Mouse (Mus musculus) ES-Bruce4 (cell line): ENCODE data around the gene AU021092. TPM values are rescaled to one million over a fixed set of nuclear protein-coding genes. Genes with fewer than 3 reads are reported as not detected.

ENCODE experiments used
- H3K27ac ChIP-seq: 2 replicates; pipeline ENCODE4 v1.5.1; 2012; ENCODE audit warnings: low read length, inconsistent platforms; ENCODE audit not compliant: insufficient read depth
- H3K27me3 ChIP-seq: 2 replicates; pipeline ENCODE4 v1.6.1; 2012; ENCODE audit warnings: mild to moderate bottlenecking, low read length, inconsistent platforms; ENCODE audit not compliant: control insufficient read depth, poor library complexity, insufficient read depth, severe bottlenecking
- H3K36me3 ChIP-seq: 2 replicates; pipeline ENCODE4 v1.6.1; 2012; ENCODE audit warnings: inconsistent platforms, mild to moderate bottlenecking, low read length, moderate library complexity; ENCODE audit not compliant: control insufficient read depth, poor library complexity, insufficient read depth, severe bottlenecking
- H3K4me1 ChIP-seq: one replicate; pipeline ENCODE4 v1.8.1; 2011; ENCODE audit warnings: low read length; ENCODE audit not compliant: control insufficient read depth, insufficient read depth
- H3K4me3 ChIP-seq: 2 replicates; pipeline ENCODE4 v1.5.1; 2011; ENCODE audit warnings: low read depth, mild to moderate bottlenecking, low read length
- H3K9ac ChIP-seq: 2 replicates; pipeline ENCODE4 v1.6.1; 2012; ENCODE audit warnings: low read depth, mild to moderate bottlenecking, inconsistent platforms; ENCODE audit not compliant: poor library complexity, severe bottlenecking
- H3K9me3 ChIP-seq: replicated peaks from 2 replicates; pipeline ENCODE4 v1.6.1; 2012; ENCODE audit warnings: mild to moderate bottlenecking, low read length, inconsistent platforms; ENCODE audit not compliant: control insufficient read depth, poor library complexity, insufficient read depth, severe bottlenecking
- CTCF ChIP-seq: IDR thresholded peaks from one replicate; pipeline ENCODE4 v1.8.1; 2011; ENCODE audit warnings: low read depth, low read length
- EP300 ChIP-seq: IDR thresholded peaks from 2 replicates; pipeline ENCODE4 v1.6.1; 2011; ENCODE audit warnings: low read depth, low read length; ENCODE audit not compliant: insufficient read depth
- POLR2A ChIP-seq: IDR thresholded peaks from one replicate; pipeline ENCODE4 v1.8.1; 2011; ENCODE audit warnings: low read length; ENCODE audit not compliant: insufficient read depth
- polyA plus RNA-seq: library from polyadenylated mRNA; stranded (reverse); fragments of >200 nt; gene quantifications from 2 replicates; pipeline ENCODE4 v1.2.4, GENCODE M21; 2011; ENCODE audit warnings: low read depth; ENCODE audit not compliant: missing spikeins, insufficient read depth, insufficient read length

The AU021092 gene
- polyA plus RNA-seq, 1 experiment: not detected

DNA sequence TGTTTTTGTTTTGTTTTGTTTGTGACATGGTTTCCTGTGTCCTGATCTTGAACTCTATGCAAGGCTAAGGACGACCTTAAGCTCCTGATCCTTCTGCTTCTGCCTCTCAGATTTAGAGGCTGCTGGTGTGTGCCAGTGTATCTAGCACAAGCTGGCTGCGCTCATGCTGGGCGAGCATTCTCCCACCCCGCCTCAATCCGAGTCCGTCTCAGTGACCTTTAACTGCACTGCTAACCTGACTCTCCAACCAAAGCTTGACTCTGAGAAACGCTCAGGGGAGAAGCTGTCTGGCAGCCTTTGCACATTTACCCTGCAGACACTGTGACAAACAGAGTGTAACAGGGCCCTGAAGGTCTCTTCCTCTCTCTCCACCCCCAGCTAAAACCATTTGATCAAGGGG lies 36.4 kb downstream of the AU021092 start:
- Histone ChIP-seq H3K27me3 (no peaks in the 10 kb centered on the region), H3K27ac (no peak overlapping the region), H3K4me1 (no peaks in the 10 kb centered on the region), H3K9ac (no peak overlapping the region), H3K4me3 (no peak overlapping the region), H3K36me3 (no peaks in the 10 kb centered on the region), H3K9me3 (no peaks in the 10 kb centered on the region)
- TF ChIP-seq CTCF (no peak), POLR2A (no peak), EP300 (no peak)

DNA sequence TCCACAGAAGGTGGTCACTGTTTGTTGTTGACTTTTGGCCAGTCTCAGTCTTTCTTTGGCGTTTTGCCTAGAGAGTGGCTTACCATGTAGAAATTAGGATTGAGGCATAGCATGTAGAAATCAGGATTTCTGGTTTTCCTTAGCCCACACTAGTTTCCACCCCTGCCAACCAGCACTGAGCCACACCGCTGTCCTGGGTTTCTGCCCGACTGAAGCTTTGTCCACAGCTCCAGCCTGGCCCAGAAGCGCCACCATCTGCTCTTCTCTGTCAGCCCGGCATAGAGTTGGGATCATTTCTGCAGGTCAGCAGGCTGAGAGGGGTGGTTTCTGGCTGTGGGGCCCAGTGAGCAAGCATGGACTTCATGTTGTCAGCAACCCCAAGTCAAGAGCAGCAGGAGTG lies 37.1 kb downstream of the AU021092 start:
- no peak overlapping the region for H3K27ac ChIP-seq
- no peak overlapping the region for H3K4me3 ChIP-seq
- H3K36me3 ChIP-seq: no peaks in the 10 kb centered on the region
- H3K27me3 ChIP-seq: no peaks in the 10 kb centered on the region
- no peaks in the 10 kb centered on the region for H3K9me3 ChIP-seq
- H3K9ac ChIP-seq: no peak overlapping the region
- TF ChIP-seq CTCF (no peak), EP300 (no peak), POLR2A (no peak)
- H3K4me1 ChIP-seq: no peaks in the 10 kb centered on the region

DNA sequence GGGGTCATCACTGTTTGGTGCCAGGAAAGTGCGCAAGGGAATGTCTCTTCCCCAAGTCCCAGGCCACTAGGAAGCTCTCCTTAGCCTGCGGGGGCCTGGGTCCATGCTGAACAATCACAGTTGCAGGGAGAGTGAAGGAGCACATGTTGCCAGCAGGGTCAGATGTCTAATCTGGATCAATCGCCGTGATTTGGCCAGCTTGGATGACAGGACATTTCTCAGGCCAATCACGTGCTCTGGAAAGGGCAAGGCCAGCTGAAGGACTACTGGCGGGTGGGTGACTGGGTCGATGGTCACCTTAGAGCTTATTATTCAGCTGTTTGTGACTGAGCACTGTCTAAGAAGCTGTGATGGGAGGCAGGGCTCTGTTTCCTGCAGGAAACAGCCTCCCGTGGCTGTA lies 38.0 kb downstream of the AU021092 start:
- no peak overlapping the region for H3K27ac ChIP-seq
- no peak for TF ChIP-seq POLR2A
- no peak for TF ChIP-seq CTCF
- TF ChIP-seq EP300: no peak
- no peak overlapping the region for H3K9ac ChIP-seq
- no peaks in the 10 kb centered on the region for H3K4me1 ChIP-seq
- H3K9me3 ChIP-seq: no peaks in the 10 kb centered on the region
- H3K27me3 ChIP-seq: no peaks in the 10 kb centered on the region
- H3K4me3 ChIP-seq: no peak overlapping the region
- no peaks in the 10 kb centered on the region for H3K36me3 ChIP-seq

DNA sequence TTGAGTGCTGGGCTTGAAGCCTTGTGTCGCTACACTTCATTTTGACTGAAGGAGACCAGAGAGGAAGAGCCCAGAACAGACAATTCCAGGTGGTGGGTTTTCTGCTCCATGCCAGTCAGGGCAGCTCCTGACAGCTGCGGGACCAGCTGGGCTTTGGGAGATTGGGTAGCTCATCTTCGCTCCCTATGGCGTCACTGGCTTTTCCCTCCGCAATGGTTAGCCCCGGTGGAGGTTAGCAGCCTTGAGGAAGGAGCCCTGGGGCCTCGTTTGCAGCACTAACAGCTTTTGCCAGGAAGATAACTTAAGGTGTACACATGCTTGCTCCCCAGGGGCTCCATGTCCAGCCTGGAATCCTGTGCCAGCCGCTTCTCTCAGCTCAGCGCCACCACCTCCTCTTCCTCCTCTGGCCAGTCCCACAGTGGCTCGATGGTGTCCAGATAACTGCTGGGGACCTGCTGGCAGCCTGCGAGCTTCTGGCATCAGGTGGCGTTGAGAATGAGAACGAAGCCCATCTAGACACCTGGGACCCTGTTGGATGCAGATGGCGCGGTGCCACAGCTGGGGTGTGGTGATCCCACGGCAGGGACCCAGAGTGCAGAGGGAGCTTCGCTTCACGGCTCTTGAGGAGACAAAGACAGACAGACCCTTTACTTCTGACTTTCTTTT lies 38.7 kb downstream of the AU021092 start:
- Histone ChIP-seq H3K9ac (no peak overlapping the region), H3K9me3 (no peaks in the 10 kb centered on the region), H3K27ac (no peak overlapping the region), H3K27me3 (no peaks in the 10 kb centered on the region), H3K4me3 (no peak overlapping the region), H3K36me3 (no peaks in the 10 kb centered on the region), H3K4me1 (no peaks in the 10 kb centered on the region)
- TF ChIP-seq EP300: no peak
- no peak for TF ChIP-seq CTCF
- no peak for TF ChIP-seq POLR2A

DNA sequence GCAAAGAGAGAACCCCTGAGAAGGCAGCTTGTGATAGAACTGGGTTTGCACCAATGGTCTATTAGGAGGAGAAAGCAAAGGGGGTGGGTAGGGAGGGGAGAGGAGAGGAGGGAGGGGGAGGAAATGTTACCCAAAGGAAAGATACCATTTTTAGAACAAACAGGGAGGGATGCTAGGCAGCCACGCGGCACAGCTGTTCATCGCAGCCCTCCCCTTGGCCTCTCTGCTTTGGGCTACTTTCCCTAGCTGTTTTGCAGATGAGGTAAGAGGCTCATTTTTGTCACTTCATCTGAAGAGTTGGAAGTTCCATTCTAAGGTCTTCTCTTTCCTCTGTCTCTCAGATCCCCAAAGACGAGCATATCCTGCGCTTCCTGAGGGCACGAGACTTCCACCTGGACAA lies 49.5 kb downstream of the AU021092 start:
- H3K27ac ChIP-seq: no peak overlapping the region
- no peak overlapping the region for H3K9ac ChIP-seq
- no peaks in the 10 kb centered on the region for H3K9me3 ChIP-seq
- no peak overlapping the region for H3K4me3 ChIP-seq
- H3K4me1 ChIP-seq: no peaks in the 10 kb centered on the region
- no peaks in the 10 kb centered on the region for H3K27me3 ChIP-seq
- H3K36me3 ChIP-seq: no peaks in the 10 kb centered on the region
- TF ChIP-seq POLR2A (no peak), CTCF (no peak), EP300 (no peak)

DNA sequence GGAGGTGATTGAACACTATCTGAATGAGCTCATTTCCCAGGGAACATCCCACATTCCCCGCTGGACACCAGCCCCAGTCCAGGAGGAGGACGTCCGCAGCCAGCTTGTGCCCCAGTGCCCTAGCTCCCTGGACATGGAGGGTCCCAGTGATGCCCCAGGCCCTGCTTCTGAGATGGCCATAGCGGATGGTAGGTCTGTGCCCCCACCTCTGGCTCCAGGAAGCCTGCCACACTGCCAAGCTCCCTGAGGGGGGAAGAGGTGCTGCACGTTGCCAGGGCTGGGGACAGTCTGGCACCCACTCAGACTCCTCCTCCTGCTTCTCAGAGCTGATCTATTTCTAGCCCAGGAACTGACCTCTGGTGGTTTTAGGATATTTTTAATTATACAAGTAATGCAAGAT lies 53.3 kb downstream of the AU021092 start:
- Histone ChIP-seq H3K9me3 (no peaks in the 10 kb centered on the region), H3K4me3 (no peak overlapping the region), H3K27me3 (no peaks in the 10 kb centered on the region), H3K9ac (no peak overlapping the region), H3K36me3 (no peaks in the 10 kb centered on the region), H3K4me1 (no peaks in the 10 kb centered on the region), H3K27ac (no peak overlapping the region)
- TF ChIP-seq POLR2A: no peak
- no peak for TF ChIP-seq EP300
- no peak for TF ChIP-seq CTCF
